Mouse (Mus musculus): ENCODE data around the gene Sp140.
"Not testable (repeated sequence)": the region's sequence is repeated elsewhere in the genome, so short reads cannot be mapped to it uniquely, and the experiment has no call there.

Sp140 gene

DNA sequence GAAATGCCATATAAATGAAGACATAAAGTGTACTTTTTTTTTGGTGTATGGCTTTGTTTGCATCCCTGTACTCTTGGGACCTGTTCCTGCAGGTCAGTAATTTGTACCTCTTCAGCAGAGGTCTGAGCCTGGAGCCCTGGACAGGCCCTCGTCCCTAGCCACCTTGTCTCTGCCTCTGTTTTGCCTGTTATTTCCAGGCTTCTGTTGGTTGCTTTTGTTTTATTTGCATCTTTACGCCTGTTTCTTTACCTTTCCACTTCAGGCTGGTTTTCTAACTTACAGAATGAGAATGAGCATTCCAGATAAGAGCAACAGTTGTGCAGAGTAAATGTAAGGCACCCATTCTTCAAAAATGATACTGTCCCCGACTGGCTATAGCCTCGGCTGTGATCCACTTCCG lies at the start of gene Sp140:
Gene Sp140 (plus strand): TSS at position 301 of the 400 bp plus-strand sequence.
- DNase-seq (ENCODE audit: low read depth, low spot score): not testable (repeated sequence)

GRCm38 (mm10) chr1:85555261-85555660 lies 44.9 kb upstream of the Sp140 start:
- not testable (repeated sequence) for DNase-seq (ENCODE audit: low read depth, low spot score)

DNA sequence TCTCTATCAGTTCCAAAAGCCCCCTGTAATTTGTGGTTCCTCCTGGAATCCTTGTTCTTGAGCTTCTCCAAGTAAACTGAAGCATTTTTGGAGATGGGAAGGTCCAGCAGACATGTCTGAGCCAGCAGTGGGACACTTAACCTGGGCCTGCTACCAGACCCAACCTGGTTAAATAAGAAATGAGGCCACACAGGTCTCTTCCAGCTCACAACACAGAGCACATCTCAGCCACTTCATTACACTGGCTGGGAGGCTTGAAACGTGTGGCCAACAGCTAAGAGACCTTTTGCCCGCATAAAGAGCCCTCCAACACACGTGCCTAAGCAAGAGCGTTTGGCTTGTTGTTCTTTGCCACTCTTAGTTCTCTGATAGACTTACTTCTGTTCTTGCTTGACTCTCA lies 26.6 kb upstream of the Sp140 start:
- not testable (repeated sequence) for DNase-seq (ENCODE audit: low read depth, low spot score)

DNA sequence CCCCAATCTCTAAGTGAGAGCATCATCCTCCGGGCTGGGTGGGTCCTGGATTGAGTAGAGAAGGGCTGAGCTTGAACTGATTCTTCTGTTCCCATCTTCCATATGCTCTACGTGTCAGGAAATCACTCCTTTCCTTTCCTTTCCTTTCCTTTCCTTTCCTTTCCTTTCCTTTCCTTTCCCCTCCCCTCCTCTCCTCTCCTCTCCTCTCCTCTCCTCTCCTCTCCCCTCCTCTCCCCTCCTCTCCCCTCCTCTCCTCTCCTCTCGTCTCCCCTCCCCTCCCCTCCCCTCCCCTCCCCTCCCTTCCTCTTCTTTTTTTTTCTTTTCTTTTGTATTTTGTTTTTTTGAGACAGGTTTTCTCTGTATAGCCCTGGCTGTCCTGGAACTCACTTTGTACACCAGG lies 24.8 kb upstream of the Sp140 start, which contains the start of gene G530012D18Rik:
Gene G530012D18Rik (plus strand): TSS at position 301 of the 400 bp plus-strand sequence.
- DNase-seq (ENCODE audit: low read depth, low spot score): not testable (repeated sequence)

- DNase-seq (ENCODE audit: low read depth, low spot score): not testable (repeated sequence)
Measured at GRCm38 (mm10) chr1:85578372-85579010, 21.7 kb upstream of the Sp140 start.

DNA sequence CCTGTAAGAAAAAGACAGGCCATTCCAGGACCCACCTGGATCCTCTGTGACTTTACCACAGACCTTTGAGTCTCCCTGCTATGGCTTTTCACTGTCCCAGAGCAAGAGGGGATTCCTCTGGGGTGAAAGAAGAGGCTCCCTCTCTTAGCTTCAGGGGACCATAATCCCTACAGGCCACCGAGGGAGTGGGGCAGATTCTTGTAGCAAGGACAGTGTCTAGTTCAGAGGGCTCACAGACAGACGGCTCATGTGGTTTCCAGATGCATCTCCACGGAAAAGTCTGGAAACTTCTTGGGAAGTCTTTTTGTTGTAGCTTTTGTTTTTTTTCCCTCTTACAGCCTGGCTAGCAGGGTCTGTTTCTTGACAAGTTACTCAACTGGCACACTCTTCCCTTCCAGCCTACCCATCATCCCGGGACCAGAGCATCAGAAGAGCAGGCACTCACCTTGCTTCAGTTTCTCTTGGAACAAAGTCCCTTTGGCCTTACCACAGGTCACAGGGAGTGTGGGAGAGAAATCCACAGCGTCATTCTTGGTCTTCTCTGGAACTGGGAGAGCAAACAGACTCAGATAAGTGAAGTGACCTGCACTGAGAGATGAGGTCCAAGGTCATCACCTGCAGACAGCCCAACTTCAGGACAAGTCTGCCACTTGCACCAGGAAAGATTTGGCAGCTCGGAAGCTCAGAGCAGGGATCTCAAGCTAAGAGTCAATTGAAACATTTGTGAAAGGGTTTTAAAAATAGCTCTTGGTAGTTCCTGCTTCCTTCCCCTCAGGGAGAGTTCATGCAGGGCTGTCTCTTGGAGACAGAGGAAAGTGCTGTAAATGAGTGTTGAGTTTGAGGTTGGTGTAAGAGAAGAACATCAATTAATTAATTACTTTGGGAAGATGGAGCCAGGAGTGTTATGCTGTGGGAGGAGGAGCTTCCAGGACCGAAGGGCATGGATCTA lies 20.7 kb upstream of the Sp140 start:
- DNase-seq (ENCODE audit: low read depth, low spot score): not testable (repeated sequence)

DNA sequence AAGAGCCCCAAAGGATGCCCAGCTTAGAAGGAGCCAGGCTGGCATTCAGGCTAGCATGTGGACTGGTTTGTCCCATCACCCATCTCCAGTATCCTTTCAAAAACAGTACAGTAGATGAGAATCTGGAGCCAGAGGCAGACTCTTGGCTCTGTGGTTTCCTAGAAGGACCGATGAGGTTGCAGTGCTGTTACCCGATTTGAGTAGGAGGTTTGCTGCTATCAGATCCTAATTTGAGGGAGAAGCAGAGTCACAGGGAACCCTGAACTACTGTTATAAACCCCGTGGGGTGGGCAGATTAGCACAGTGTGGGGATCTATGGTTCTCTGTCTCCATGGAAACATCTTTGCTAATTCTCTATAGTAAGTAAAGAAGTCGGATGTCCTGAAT lies 20.0 kb upstream of the Sp140 start:
- DNase-seq (ENCODE audit: low read depth, low spot score): not testable (repeated sequence)

GRCm38 (mm10) chr1:85580578-85580977 lies 19.6 kb upstream of the Sp140 start:
- not testable (repeated sequence) for DNase-seq (ENCODE audit: low read depth, low spot score)

DNA sequence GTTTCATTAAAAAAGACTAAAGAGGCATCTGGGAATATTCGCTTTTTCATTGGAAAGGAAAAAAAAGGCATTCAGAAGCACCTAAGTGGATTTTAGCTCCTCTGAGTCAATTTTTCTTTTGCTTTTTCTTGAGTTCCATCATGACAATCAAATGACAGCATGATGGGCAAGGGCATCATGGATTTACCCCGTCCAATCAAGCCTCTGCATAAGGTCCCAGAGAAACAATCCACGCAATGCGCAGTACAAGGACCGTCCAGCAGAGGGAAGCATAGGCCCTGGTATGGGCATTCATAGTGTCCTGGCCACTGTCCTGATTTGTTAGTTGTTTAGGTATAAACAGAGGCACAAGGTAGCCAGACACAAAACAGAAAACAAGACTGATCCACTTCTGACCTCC lies 18.7 kb upstream of the Sp140 start:
- not testable (repeated sequence) for DNase-seq (ENCODE audit: low read depth, low spot score)

- DNase-seq (ENCODE audit: low read depth, low spot score): not testable (repeated sequence)
Measured at GRCm38 (mm10) chr1:85588697-85589096, 11.5 kb upstream of the Sp140 start.

DNA sequence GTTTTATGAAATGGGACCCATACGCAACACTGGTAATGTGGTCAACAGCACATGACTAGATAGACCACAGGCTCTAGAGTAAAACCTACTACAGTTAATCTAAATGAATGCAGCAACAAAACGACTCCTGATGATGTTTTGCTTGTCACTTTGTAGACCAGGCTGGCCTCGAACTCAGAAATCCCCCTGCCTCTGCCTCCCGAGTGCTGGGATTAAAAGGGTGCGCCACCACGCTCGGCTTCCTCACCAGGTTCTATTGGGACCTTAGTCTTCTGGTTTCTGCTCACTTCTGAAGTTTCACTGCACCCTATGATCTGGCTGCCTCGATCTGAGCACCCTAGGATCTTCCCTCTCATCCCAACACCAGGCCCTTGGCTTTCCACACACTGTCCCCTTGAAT lies 7.7 kb upstream of the Sp140 start:
- DNase-seq (ENCODE audit: low read depth, low spot score): not testable (repeated sequence)

- not testable (repeated sequence) for DNase-seq (ENCODE audit: low read depth, low spot score)
Measured at GRCm38 (mm10) chr1:85598271-85599012, 1.7 kb upstream of the Sp140 start, which contains the start of gene Sp110. Sp110 (minus strand) TSS chr1:85598817.

DNA sequence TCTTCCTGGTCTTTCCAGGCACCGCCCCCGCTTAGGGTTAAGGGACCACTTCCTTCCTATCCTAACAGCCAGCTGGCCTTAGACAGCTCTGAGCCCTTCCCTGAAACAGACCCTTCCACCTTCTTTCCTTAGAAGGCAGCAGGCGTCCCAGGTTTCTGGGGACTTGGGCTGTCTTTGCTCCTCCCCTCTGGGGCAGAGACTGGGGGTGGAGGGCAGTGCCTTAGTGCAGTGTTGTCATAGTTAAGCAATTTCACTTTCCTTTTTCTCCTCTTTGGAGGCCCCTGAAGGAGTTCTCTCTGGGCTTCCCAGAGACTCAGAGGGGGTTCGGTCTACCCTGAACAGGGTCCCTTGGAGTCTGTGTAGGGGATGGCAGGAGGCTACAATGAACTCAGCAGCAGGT lies 616 bp downstream of the Sp140 start:
- DNase-seq (ENCODE audit: low read depth, low spot score): not testable (repeated sequence)

DNA sequence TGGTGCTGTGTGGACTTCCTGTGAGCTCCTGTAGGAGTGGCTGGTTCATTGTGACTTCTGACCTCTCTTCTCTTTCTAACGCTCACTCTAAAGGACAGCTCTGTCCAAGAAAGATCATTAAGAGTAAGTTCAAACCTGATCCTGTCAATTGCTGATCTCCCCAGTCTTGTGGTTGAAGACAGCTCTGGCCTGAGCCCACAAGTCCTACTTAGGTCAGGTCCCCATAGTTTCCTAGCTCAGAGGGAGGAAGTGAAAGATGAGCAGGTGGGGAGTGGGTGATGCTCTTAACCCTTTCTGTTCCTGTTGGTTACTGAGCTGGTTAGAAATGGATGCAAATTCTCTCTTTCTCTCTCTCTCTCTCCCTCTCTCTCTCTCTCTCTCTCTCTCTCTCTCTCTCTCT lies 4.2 kb downstream of the Sp140 start:
- not testable (repeated sequence) for DNase-seq (ENCODE audit: low read depth, low spot score)

DNA sequence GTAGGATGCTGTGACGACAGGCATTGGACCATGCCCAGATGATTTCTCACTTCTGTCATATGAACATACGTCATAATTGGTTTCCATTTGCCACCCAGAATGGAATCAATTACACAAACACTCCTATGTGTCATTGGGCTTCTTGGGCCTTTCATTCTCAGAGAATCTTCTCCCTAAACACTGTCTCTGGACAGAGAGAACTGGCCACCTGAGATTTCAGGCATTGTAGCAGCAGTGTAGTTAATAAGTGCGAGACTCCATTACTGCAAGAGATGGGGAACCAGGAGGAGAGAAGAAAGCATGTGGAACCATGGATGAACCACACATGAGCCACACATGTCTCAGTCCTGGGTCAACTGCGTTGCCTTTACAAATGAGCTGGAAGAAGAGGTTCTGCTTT lies 8.2 kb downstream of the Sp140 start:
- DNase-seq (ENCODE audit: low read depth, low spot score): not testable (repeated sequence)

- DNase-seq (ENCODE audit: low read depth, low spot score): not testable (repeated sequence)
Measured at GRCm38 (mm10) chr1:85610581-85610980, 10.4 kb downstream of the Sp140 start.

GRCm38 (mm10) chr1:85615096-85615495 lies 14.9 kb downstream of the Sp140 start:
- not testable (repeated sequence) for DNase-seq (ENCODE audit: low read depth, low spot score)

- not testable (repeated sequence) for DNase-seq (ENCODE audit: low read depth, low spot score)
Measured at GRCm38 (mm10) chr1:85615819-85616218, 15.6 kb downstream of the Sp140 start.

- not testable (repeated sequence) for DNase-seq (ENCODE audit: low read depth, low spot score)
Measured at GRCm38 (mm10) chr1:85617161-85617560, 17.0 kb downstream of the Sp140 start.

- not testable (repeated sequence) for DNase-seq (ENCODE audit: low read depth, low spot score)
Measured at GRCm38 (mm10) chr1:85618689-85619088, 18.5 kb downstream of the Sp140 start.

- DNase-seq (ENCODE audit: low read depth, low spot score): not testable (repeated sequence)
Measured at GRCm38 (mm10) chr1:85636936-85637335, 36.8 kb downstream of the Sp140 start.

DNA sequence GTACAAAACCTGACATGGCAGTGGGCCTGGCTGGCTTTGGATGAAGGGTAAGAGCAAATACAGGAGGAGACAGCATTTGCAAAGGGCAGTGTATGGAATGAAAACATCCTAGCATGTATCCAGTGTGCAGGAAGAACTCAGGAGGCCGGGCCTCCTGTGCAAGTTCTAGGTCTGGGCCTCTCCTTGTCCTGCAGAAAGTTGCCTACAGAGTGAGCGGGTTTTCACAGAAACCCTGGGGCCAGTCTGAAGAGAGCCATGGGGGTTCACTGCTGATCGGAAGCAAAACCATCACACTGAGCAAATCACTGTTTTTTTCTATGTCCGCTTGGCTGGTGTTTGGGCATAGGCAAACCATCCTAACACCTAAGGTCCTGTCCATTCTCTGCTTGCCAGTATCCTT lies 38.0 kb downstream of the Sp140 start:
- not testable (repeated sequence) for DNase-seq (ENCODE audit: low read depth, low spot score)

Measured in c-Kit-negative CD71-positive TER-119-positive erythroid progenitor cells, embryonic 14.5 days (primary cell).